Mouse (Mus musculus) frontal cortex, postnatal 10 days (tissue): ENCODE data around the gene Ttc27.

Experiments
- DNase-seq, 2 experiments: peaks; one replicate each; pipeline ENCODE4 v3.0.0; 2022; ENCODE audit warnings: low spot score in 2 of 2, mixed read lengths in 1 of 2

The Ttc27 gene

DNA sequence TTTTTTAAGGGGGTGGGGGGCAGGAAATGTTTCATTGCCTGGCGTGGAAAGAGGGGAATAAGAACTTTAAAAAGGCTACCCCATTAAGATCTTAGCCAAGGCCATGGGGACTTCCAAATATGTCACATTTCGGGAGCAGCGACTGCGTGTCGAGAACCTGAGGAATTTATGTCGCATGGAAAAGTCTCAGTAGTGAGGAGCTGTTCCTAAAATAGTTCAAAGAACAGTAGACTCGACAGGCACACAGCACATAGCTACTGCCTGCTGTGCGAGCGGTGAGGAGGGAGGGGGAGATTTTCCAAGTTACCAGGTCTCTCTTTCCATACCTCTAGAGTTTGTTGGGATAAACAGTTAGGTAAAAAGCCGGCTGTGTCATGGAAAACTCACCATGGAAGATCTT lies 159.4 kb downstream of the Ttc27 start:
- DNase-seq = no peak

DNA sequence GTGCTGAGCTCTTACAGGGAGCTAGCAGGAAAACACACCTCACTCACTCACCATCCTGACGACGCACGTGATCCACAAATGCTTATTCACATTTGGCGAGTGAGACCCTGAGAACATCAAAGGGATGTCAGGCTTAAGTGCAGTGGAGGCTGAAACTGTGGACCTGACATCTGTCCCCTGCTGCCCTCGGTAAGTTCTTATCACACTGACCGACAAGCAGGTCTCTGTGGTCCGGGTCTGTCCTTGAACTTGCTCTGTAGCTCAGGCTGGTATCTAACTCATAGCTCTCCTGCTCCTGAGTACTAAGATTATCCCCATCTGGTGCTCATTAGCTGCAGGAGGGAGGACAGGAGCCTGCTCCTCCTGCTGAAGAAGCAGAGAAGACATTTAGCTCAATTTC lies 162.2 kb downstream of the Ttc27 start:
- DNase-seq = no peak

DNA sequence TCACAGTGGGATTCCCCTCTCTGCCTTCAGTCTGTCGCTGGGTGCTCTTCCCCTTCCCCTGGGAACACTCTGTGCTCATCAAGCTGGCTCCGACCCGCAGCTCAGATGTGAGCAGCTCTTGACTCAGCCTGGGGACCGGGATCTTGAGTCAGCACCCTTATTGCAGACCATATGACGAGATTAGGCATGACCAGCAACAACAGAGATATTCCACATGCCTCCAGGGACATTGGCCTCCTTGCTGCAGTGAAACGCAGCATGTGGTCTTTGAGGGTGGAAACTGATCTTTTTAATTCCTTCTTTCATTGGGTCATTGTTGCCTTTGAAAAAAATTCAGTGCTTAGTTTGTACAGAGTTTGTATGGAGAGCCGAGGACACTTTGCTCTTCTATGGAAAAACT lies 169.5 kb downstream of the Ttc27 start:
- DNase-seq = no peak

DNA sequence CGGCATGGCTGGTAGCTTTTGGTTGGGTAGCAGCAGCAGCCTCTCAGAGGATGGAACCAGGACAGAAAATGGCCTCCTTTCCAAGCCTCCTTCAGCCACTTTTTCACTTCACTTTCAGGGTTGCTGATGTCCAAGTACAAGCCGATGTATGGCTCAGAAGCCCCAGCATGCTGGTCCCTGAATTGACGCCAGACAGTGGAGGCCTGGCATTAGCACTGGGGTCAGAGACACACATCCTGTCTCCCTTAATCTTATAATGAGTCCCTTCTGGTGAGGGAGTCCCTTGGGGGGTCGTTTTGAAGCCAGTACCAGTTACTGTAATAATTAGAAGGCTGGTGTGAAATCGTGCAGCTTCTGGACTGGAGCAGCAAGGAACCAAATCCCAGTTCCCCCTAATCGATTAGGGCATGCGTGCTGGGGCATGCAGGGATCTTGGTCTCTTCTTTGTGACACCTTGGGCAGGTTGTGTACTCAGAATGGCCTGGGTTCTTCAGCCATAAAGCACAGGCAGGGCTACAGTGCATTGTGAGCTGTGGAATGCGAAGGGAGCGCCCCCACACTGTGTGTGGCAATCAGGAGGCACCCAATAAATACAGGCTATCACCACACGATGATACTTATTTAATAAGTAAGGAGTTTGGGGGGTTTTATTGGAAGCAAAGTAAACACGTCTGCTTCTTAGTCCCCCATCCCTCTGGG lies 171.5 kb downstream of the Ttc27 start:
- DNase-seq = no peak

DNA sequence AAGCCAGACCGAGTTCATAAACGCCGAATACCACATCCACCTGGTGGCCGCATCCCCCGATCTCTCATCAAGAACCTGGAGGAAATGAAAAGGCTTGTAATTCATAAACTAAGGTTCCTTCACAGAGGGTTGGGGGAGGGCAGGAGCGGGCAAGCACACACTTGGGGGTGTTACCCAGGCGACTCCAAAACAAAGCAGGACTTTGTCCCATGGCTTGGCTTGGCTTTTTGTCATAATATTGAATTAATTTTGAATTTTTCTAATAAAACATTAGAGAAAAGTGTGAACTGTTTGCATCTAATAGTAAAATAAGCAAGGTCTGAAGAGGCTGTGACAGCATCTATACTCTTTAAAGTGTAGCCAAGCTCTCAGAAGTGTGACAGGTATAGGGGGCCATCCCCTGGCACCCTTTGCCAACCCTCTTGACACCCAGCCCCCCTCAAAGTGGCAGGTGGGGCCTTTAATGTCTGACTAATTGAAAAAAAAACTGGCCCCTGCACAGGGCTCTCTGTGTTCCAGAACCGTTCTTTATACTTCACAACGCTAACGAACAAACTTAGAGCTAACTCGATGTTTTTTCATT lies 172.1 kb downstream of the Ttc27 start:
- no peak for DNase-seq

DNA sequence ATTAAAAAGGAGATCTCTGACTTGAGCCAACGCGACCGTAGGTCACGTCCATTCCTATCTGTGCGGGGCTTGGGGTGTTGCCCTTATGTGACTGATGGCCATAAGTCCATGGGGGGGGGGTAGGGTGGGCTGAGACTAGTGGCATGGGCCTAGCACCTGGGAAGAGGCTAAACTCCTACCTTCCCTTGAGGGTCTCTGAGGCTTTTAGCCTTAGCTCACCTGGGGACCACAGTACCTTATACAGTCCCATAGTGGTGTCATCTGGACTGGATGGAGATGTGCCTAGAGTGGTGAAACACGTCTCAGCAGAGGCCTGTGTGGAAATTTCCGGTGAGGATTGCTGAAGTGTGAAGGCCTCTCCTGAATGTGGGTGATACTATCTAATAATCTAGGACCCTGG lies 184.9 kb downstream of the Ttc27 start:
- no peak for DNase-seq

DNA sequence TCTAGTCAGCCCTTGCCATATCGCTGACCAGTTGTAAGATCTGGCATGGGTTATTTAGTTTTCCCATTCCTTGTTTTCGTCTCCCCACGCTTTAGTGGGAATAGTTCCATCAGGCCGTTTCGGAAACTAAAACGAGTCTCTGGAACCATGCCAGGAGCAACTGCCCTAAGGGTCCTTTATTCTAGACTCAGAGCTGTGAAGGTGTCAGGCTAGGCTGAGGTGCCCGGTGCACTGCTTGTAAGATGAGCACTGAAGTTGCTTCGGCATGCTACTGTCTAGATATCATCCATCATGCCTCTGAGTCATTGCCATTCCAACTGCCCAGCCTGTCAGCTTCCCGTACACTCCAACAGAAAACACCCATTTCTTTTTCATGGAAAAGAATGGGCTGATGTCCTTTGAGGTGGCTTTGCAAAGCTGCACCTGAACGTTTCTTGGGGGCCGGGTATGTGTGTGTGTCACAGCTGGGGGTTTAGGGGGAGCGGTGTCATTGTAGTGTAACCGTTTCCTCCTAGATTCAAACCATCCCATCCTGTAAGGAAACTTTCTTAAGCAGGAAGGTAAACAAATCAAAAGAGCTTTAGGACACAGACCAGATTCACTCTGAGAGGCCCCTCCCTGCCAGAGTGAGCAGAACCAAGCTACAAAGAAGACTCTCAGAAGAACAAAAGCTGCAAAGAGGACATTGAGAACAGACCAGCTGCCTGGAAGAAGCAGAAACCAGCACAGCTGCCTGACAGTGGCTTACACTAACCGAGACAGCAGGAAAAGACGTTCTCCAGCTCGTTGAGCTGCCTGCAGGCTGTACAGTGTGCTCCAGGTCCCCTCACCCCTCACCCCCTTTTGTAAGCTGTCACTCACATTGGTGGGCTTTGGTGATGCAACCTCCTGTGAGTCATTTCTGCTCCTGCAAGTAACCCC lies 186.1 kb downstream of the Ttc27 start:
- no peak for DNase-seq

DNA sequence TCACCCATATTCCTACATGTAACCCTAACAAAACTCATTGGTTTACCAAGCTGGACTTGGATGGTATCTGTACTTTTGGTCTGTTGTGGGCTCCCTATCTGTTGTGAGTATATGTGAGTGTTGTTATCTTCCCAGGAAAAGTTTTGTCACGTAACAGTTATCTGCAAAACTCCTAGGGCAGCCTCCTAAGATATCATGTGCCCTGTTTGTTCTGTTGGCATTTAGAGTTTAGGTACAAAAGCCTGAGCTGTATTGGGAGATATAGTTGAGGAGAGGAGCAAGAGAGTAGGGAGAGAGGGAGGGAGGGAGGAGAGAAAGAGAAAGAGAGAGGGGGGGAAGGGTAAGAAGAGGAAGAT lies 186.8 kb downstream of the Ttc27 start:
- DNase-seq = no peak

DNA sequence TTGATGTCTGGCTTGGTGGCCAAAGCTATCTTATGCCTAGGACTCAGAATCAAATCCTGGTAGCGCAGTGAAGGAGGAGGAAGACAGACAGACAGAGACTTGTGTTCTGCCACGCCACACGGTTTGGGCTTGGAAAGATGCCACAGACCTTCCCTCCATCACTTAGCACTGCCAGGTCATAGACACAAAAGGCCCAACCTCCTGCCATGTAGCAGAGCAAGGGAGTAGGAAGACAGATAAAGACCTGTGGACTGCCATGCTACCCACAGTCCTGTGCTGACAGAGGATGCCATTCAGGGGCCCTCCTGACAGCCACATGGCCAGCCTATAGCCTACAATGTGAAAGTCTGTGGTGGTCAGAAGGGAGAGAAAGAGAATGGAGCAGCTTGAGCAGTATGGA lies 187.4 kb downstream of the Ttc27 start:
- no peak for DNase-seq

DNA sequence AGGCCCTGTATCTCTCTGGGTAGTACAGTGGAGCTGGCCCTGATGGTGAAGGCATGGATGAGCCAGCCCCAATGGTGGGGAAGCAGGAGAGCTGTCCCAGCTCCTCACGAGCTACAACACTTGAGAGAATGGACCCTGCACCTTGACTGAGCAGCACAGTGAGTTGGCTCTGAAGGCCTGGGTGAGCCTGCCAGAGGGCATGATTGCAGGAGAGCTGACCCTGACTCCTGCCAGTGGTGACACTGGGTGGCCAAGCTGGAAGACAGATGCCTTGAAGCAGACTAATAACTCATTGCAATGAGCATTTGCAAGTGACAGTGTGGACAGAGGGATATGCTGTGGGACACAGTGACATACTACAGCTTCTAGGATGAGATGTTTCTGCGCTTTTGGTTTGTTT lies 195.5 kb downstream of the Ttc27 start:
- no peak for DNase-seq
